Mouse (Mus musculus): ENCODE measurements around the gene Dtnb. TPM values are rescaled to one million over a fixed set of nuclear protein-coding genes. Genes with fewer than 3 reads are reported as not detected.

Dtnb gene
- polyA plus RNA-seq, 1 experiment from 2014 or later = 40.7 TPM

- ATAC-seq (ENCODE audit: low FRiP score, low TSS enrichment) = peak; percentile 47
- H3K36me3 ChIP-seq (ENCODE audit: insufficient read depth, low read length) = no peaks in the 10 kb centered on the region
- peak overlapping the region; percentile 96 for H3K9ac ChIP-seq (replicated peaks; ENCODE audit: low read length)
- WGBS = under 1% methylated on average over 53 of the region's 141 CpGs
- peak overlapping the region; percentile 86 for H3K4me3 ChIP-seq (ENCODE audit: low read length)
- H3K27ac ChIP-seq (ENCODE audit: low read length) = peak overlapping the region; percentile 98
- H3K4me1 ChIP-seq (ENCODE audit: insufficient read depth, low read length) = peaks cover 45% of the 10 kb centered on the region
- peak overlapping the region; percentile 81 for H3K4me2 ChIP-seq (replicated peaks; ENCODE audit: low read depth, low read length)
- no peaks in the 10 kb centered on the region for H3K9me3 ChIP-seq (ENCODE audit: low read length)
- no peaks in the 10 kb centered on the region for H3K27me3 ChIP-seq (ENCODE audit: insufficient read depth, low read length)
These were observed 234.7 kb downstream of the Dtnb start for GRCm38 (mm10) chr12:3806703-3807547.

GRCm38 (mm10) chr12:3807548-3808395 is 235.6 kb downstream of the Dtnb start:
- Histone ChIP-seq H3K4me3 (ENCODE audit: low read length) (peak overlapping the region; percentile 86), H3K9me3 (ENCODE audit: low read length) (no peaks in the 10 kb centered on the region), H3K4me2 (replicated peaks; ENCODE audit: low read depth, low read length) (peak overlapping the region; percentile 81), H3K9ac (replicated peaks; ENCODE audit: low read length) (peak overlapping the region; percentile 96), H3K4me1 (ENCODE audit: insufficient read depth, low read length) (peaks cover 53% of the 10 kb centered on the region), H3K27ac (ENCODE audit: low read length) (peak overlapping the region; percentile 98), H3K27me3 (ENCODE audit: insufficient read depth, low read length) (no peaks in the 10 kb centered on the region), H3K36me3 (ENCODE audit: insufficient read depth, low read length) (no peaks in the 10 kb centered on the region)
- 1% methylated on average over 36 of the region's 105 CpGs for WGBS
- peak; percentile 53 for ATAC-seq (ENCODE audit: low FRiP score, low TSS enrichment)

GRCm38 (mm10) chr12:3808396-3808981 is 236.3 kb downstream of the Dtnb start:
- H3K27ac ChIP-seq (ENCODE audit: low read length) = peak overlapping the region; percentile 98
- peaks cover 54% of the 10 kb centered on the region for H3K4me1 ChIP-seq (ENCODE audit: insufficient read depth, low read length)
- peak overlapping the region; percentile 96 for H3K9ac ChIP-seq (replicated peaks; ENCODE audit: low read length)
- H3K4me3 ChIP-seq (ENCODE audit: low read length) = peak overlapping the region; percentile 86
- ATAC-seq (ENCODE audit: low FRiP score, low TSS enrichment) = peak; percentile 35
- no peaks in the 10 kb centered on the region for H3K36me3 ChIP-seq (ENCODE audit: insufficient read depth, low read length)
- H3K9me3 ChIP-seq (ENCODE audit: low read length) = no peaks in the 10 kb centered on the region
- 5% methylated on average over 10 of the region's 10 CpGs for WGBS
- H3K27me3 ChIP-seq (ENCODE audit: insufficient read depth, low read length) = no peaks in the 10 kb centered on the region
- H3K4me2 ChIP-seq (replicated peaks; ENCODE audit: low read depth, low read length) = peak overlapping the region; percentile 81

GRCm38 (mm10) chr12:3809520-3810180 is 237.5 kb downstream of the Dtnb start:
- ATAC-seq (ENCODE audit: low FRiP score, low TSS enrichment) = no peak
- 58% methylated on average over 7 of the region's 7 CpGs for WGBS
- Histone ChIP-seq H3K4me2 (replicated peaks; ENCODE audit: low read depth, low read length) (peak overlapping the region; percentile 41), H3K36me3 (ENCODE audit: insufficient read depth, low read length) (no peaks in the 10 kb centered on the region), H3K9me3 (ENCODE audit: low read length) (no peaks in the 10 kb centered on the region), H3K9ac (replicated peaks; ENCODE audit: low read length) (peak overlapping the region; percentile 38; the same call in 1 of the 2 replicates), H3K27ac (ENCODE audit: low read length) (peak overlapping the region; percentile 54), H3K27me3 (ENCODE audit: insufficient read depth, low read length) (no peaks in the 10 kb centered on the region), H3K4me1 (ENCODE audit: insufficient read depth, low read length) (peaks cover 54% of the 10 kb centered on the region), H3K4me3 (ENCODE audit: low read length) (no peak overlapping the region)

GRCm38 (mm10) chr12:3810455-3810854 is 238.3 kb downstream of the Dtnb start:
- Histone ChIP-seq H3K27ac (ENCODE audit: low read length) (peak overlapping the region; percentile 54), H3K4me1 (ENCODE audit: insufficient read depth, low read length) (peaks cover 60% of the 10 kb centered on the region), H3K9me3 (ENCODE audit: low read length) (no peaks in the 10 kb centered on the region), H3K4me2 (replicated peaks; ENCODE audit: low read depth, low read length) (peak overlapping the region; percentile 41), H3K4me3 (ENCODE audit: low read length) (peak overlapping the region; percentile 8; the same call in 1 of the 2 replicates), H3K27me3 (ENCODE audit: insufficient read depth, low read length) (no peaks in the 10 kb centered on the region), H3K9ac (replicated peaks; ENCODE audit: low read length) (peak overlapping the region; percentile 47; the same call in 1 of the 2 replicates), H3K36me3 (ENCODE audit: insufficient read depth, low read length) (no peaks in the 10 kb centered on the region)
- WGBS = 4% methylated on average over 4 of the region's 4 CpGs
- ATAC-seq (ENCODE audit: low FRiP score, low TSS enrichment) = no peak

- H3K4me1 ChIP-seq (ENCODE audit: insufficient read depth, low read length) = peaks cover 59% of the 10 kb centered on the region
- H3K9me3 ChIP-seq (ENCODE audit: low read length) = no peaks in the 10 kb centered on the region
- H3K27me3 ChIP-seq (ENCODE audit: insufficient read depth, low read length) = no peaks in the 10 kb centered on the region
- no peak overlapping the region for H3K4me3 ChIP-seq (ENCODE audit: low read length)
- peak overlapping the region; percentile 41 for H3K4me2 ChIP-seq (replicated peaks; ENCODE audit: low read depth, low read length)
- no peaks in the 10 kb centered on the region for H3K36me3 ChIP-seq (ENCODE audit: insufficient read depth, low read length)
- 10% methylated on average over 5 of the region's 5 CpGs for WGBS
- H3K9ac ChIP-seq (replicated peaks; ENCODE audit: low read length) = no peak overlapping the region; the same call in none of the 2 replicates
- no peak for ATAC-seq (ENCODE audit: low FRiP score, low TSS enrichment)
- H3K27ac ChIP-seq (ENCODE audit: low read length) = peak overlapping the region; percentile 79
These were observed 239.4 kb downstream of the Dtnb start for GRCm38 (mm10) chr12:3811596-3811995.

GRCm38 (mm10) chr12:3812251-3812650 is 240.1 kb downstream of the Dtnb start:
- 43% methylated on average over 6 of the region's 6 CpGs for WGBS

GRCm38 (mm10) chr12:3813138-3813537 is 241.0 kb downstream of the Dtnb start:
- Histone ChIP-seq H3K9me3 (ENCODE audit: low read length) (no peaks in the 10 kb centered on the region), H3K36me3 (ENCODE audit: insufficient read depth, low read length) (no peaks in the 10 kb centered on the region), H3K4me3 (ENCODE audit: low read length) (no peak overlapping the region), H3K27ac (ENCODE audit: low read length) (no peak overlapping the region), H3K9ac (replicated peaks; ENCODE audit: low read length) (no peak overlapping the region), H3K27me3 (ENCODE audit: insufficient read depth, low read length) (no peaks in the 10 kb centered on the region), H3K4me2 (replicated peaks; ENCODE audit: low read depth, low read length) (no peak overlapping the region), H3K4me1 (ENCODE audit: insufficient read depth, low read length) (peaks cover 74% of the 10 kb centered on the region)
- 72% methylated on average over 8 of the region's 8 CpGs for WGBS
- ATAC-seq (ENCODE audit: low FRiP score, low TSS enrichment) = no peak

More at GRCm38 (mm10) chr12:3812251-3812650, 240.1 kb downstream of the Dtnb start:
- Histone ChIP-seq H3K27me3 (ENCODE audit: insufficient read depth, low read length) (no peaks in the 10 kb centered on the region), H3K9ac (replicated peaks; ENCODE audit: low read length) (no peak overlapping the region), H3K36me3 (ENCODE audit: insufficient read depth, low read length) (no peaks in the 10 kb centered on the region), H3K4me1 (ENCODE audit: insufficient read depth, low read length) (peaks cover 66% of the 10 kb centered on the region), H3K9me3 (ENCODE audit: low read length) (no peaks in the 10 kb centered on the region), H3K4me2 (replicated peaks; ENCODE audit: low read depth, low read length) (no peak overlapping the region), H3K27ac (ENCODE audit: low read length) (peak overlapping the region; percentile 35; the same call in 1 of the 2 replicates), H3K4me3 (ENCODE audit: low read length) (no peak overlapping the region)
- no peak for ATAC-seq (ENCODE audit: low FRiP score, low TSS enrichment)

- 0 out of 2 replicates have a peak overlapping the region, but pooled peaks have one; percentile 6 for H3K27ac ChIP-seq (ENCODE audit: low read length)
- no peak overlapping the region for H3K4me2 ChIP-seq (replicated peaks; ENCODE audit: low read depth, low read length)
- no peaks in the 10 kb centered on the region for H3K9me3 ChIP-seq (ENCODE audit: low read length)
- H3K36me3 ChIP-seq (ENCODE audit: insufficient read depth, low read length) = no peaks in the 10 kb centered on the region
- ATAC-seq (ENCODE audit: low FRiP score, low TSS enrichment) = no peak
- H3K4me3 ChIP-seq (ENCODE audit: low read length) = no peak overlapping the region
- no peak overlapping the region for H3K9ac ChIP-seq (replicated peaks; ENCODE audit: low read length)
- 49% methylated on average over 6 of the region's 6 CpGs for WGBS
- no peaks in the 10 kb centered on the region for H3K27me3 ChIP-seq (ENCODE audit: insufficient read depth, low read length)
- peaks cover 69% of the 10 kb centered on the region for H3K4me1 ChIP-seq (ENCODE audit: insufficient read depth, low read length)
These were observed 243.2 kb downstream of the Dtnb start for GRCm38 (mm10) chr12:3815386-3815785.
